Mouse (Mus musculus) intestine, embryonic 14.5 days (tissue): ENCODE data around the gene Cmip. TPM values are rescaled to one million over a fixed set of nuclear protein-coding genes. Genes with fewer than 3 reads are reported as not detected.
A peak's percentile ranks its signal among the peaks of the same experiment; 100 is the strongest.

Source experiments
- ATAC-seq: fragments of 200-750 bp; cut with Nextera tagmentation; replicated peaks from 2 replicates; pipeline ENCODE4 v1.8.0; 2017; ENCODE audit warnings: low read depth, moderate number of reproducible peaks, moderate TSS enrichment, moderate library complexity; ENCODE audit not compliant: low FRiP score, low TSS enrichment
- DNase-seq: peaks from one replicate; pipeline ENCODE4 v3.0.0-alpha.2; 2018; ENCODE audit warnings: low spot score
- H3K27ac ChIP-seq: fragments of 300-500 bp; sonication (generic); 2 replicates; pipeline ENCODE4 v1.5.1; 2014; ENCODE audit warnings: low read depth, mild to moderate bottlenecking, control low read depth
- H3K27me3 ChIP-seq: fragments of 300-500 bp; sonication (generic); replicated peaks from 2 replicates; pipeline ENCODE4 v1.6.1; 2014; ENCODE audit warnings: low read length, control low read depth; ENCODE audit not compliant: control insufficient read depth, insufficient read depth
- H3K36me3 ChIP-seq: fragments of 300-500 bp; sonication (generic); 2 replicates; pipeline ENCODE4 v1.6.1; 2014; ENCODE audit warnings: low read length, control low read depth; ENCODE audit not compliant: control insufficient read depth, insufficient read depth
- H3K4me1 ChIP-seq: fragments of 300-500 bp; sonication (generic); replicated peaks from 2 replicates; pipeline ENCODE4 v1.6.1; 2014; ENCODE audit warnings: low read length, control low read depth, mixed read lengths; ENCODE audit not compliant: control insufficient read depth, insufficient read depth
- H3K4me2 ChIP-seq: fragments of 300-500 bp; sonication (generic); 2 replicates; pipeline ENCODE4 v1.6.1; 2014; ENCODE audit warnings: low read length
- H3K4me3 ChIP-seq: fragments of 300-500 bp; sonication (generic); 2 replicates; pipeline ENCODE4 v1.5.1; 2014; ENCODE audit warnings: low read depth, low read length, control low read depth, mixed read lengths
- H3K9ac ChIP-seq: fragments of 300-500 bp; sonication (generic); 2 replicates; pipeline ENCODE4 v1.6.1; 2014; ENCODE audit warnings: mild to moderate bottlenecking, low read length
- H3K9me3 ChIP-seq: fragments of 300-500 bp; sonication (generic); 2 replicates; pipeline ENCODE4 v1.6.1; 2016; ENCODE audit warnings: low read length, control low read depth; ENCODE audit not compliant: control insufficient read depth
- WGBS: fragments of 180-500 bp; shearing (Covaris S2); extraction: QIAGEN DNeasy Blood & Tissue Kit; methylation state at CpG from one replicate; pipeline ENCODE4 v1.1.7; 2014; 5-methylcytosine and 5-hydroxymethylcytosine counted together
- polyA plus RNA-seq: library from polyadenylated mRNA; unstranded; fragments of >200 nt; fragmentation: Nextera tagmentation; extraction: Ambion mirVana; gene quantifications from 2 replicates; pipeline ENCODE4 v1.2.1, GENCODE M21; 2014

The Cmip gene
- polyA plus RNA-seq, 1 experiment from 2014 or later, result 22.4 TPM

GRCm38 (mm10) chr8:117361595-117362437 lies 105.0 kb downstream of the Cmip start:
- Histone ChIP-seq H3K27ac (peak overlapping the region; percentile 7; the same call in 1 of the 2 replicates), H3K4me1 (peaks cover 24% of the 10 kb centered on the region), H3K36me3 (no peaks in the 10 kb centered on the region), H3K9me3 (no peaks in the 10 kb centered on the region), H3K4me2 (no peak overlapping the region), H3K9ac (no peak overlapping the region), H3K4me3 (no peak overlapping the region), H3K27me3 (no peaks in the 10 kb centered on the region)
- WGBS, result 54% methylated on average over 12 of the region's 12 CpGs
- no peak for DNase-seq
- ATAC-seq, result peak; percentile 47

- Histone ChIP-seq H3K36me3 (no peaks in the 10 kb centered on the region), H3K27me3 (no peaks in the 10 kb centered on the region), H3K27ac (peak overlapping the region; percentile 3; the same call in 1 of the 2 replicates), H3K9me3 (no peaks in the 10 kb centered on the region), H3K4me2 (no peak overlapping the region), H3K9ac (no peak overlapping the region), H3K4me1 (peaks cover 24% of the 10 kb centered on the region), H3K4me3 (no peak overlapping the region)
- no peak for ATAC-seq
- no peak for DNase-seq
- WGBS, result 20% methylated on average over 2 of the region's 2 CpGs
Measured at GRCm38 (mm10) chr8:117362438-117362726, 105.5 kb downstream of the Cmip start.

- H3K36me3 ChIP-seq, result no peaks in the 10 kb centered on the region
- no peak overlapping the region for H3K4me3 ChIP-seq
- DNase-seq (no peak), ATAC-seq (no peak)
- 77% methylated on average over 10 of the region's 10 CpGs for WGBS
- H3K9ac ChIP-seq, result no peak overlapping the region
- H3K9me3 ChIP-seq, result no peaks in the 10 kb centered on the region
- peaks cover 32% of the 10 kb centered on the region for H3K4me1 ChIP-seq
- H3K4me2 ChIP-seq, result no peak overlapping the region
- no peak overlapping the region for H3K27ac ChIP-seq
- H3K27me3 ChIP-seq, result no peaks in the 10 kb centered on the region
Measured at GRCm38 (mm10) chr8:117363291-117363690, 106.4 kb downstream of the Cmip start.

- Histone ChIP-seq H3K4me1 (peaks cover 33% of the 10 kb centered on the region), H3K4me2 (no peak overlapping the region), H3K4me3 (no peak overlapping the region), H3K27ac (no peak overlapping the region), H3K9me3 (no peaks in the 10 kb centered on the region), H3K36me3 (no peaks in the 10 kb centered on the region), H3K27me3 (no peaks in the 10 kb centered on the region), H3K9ac (no peak overlapping the region)
- DNase-seq, result no peak
- no peak for ATAC-seq
- 89% methylated on average over 19 of the region's 19 CpGs for WGBS
Measured at GRCm38 (mm10) chr8:117364374-117365160, 107.7 kb downstream of the Cmip start.

- DNase-seq (no peak), ATAC-seq (no peak)
- WGBS, result 60% methylated on average over 7 of the region's 7 CpGs
- Histone ChIP-seq H3K4me1 (peaks cover 32% of the 10 kb centered on the region), H3K4me3 (no peak overlapping the region), H3K27ac (no peak overlapping the region), H3K9ac (no peak overlapping the region), H3K27me3 (no peaks in the 10 kb centered on the region), H3K4me2 (no peak overlapping the region), H3K9me3 (no peaks in the 10 kb centered on the region), H3K36me3 (no peaks in the 10 kb centered on the region)
Measured at GRCm38 (mm10) chr8:117366475-117366874, 109.6 kb downstream of the Cmip start.

- Histone ChIP-seq H3K9me3 (no peaks in the 10 kb centered on the region), H3K4me2 (no peak overlapping the region), H3K4me1 (peaks cover 31% of the 10 kb centered on the region), H3K27me3 (no peaks in the 10 kb centered on the region), H3K9ac (no peak overlapping the region), H3K27ac (no peak overlapping the region), H3K4me3 (no peak overlapping the region), H3K36me3 (no peaks in the 10 kb centered on the region)
- DNase-seq (no peak), ATAC-seq (no peak)
- 57% methylated on average over 8 of the region's 8 CpGs for WGBS
Measured at GRCm38 (mm10) chr8:117367441-117367840, 110.6 kb downstream of the Cmip start.

GRCm38 (mm10) chr8:117368781-117369180 lies 111.9 kb downstream of the Cmip start:
- ATAC-seq (no peak), DNase-seq (no peak)
- Histone ChIP-seq H3K4me3 (no peak overlapping the region), H3K9ac (no peak overlapping the region), H3K4me2 (no peak overlapping the region), H3K4me1 (peaks cover 25% of the 10 kb centered on the region), H3K9me3 (no peaks in the 10 kb centered on the region), H3K36me3 (no peaks in the 10 kb centered on the region), H3K27ac (no peak overlapping the region), H3K27me3 (no peaks in the 10 kb centered on the region)
- WGBS, result 80% methylated on average over 8 of the region's 8 CpGs

GRCm38 (mm10) chr8:117370009-117370408 lies 113.1 kb downstream of the Cmip start:
- peaks cover 25% of the 10 kb centered on the region for H3K4me1 ChIP-seq
- H3K27ac ChIP-seq, result no peak overlapping the region
- 75% methylated on average over 8 of the region's 8 CpGs for WGBS
- H3K4me3 ChIP-seq, result no peak overlapping the region
- no peaks in the 10 kb centered on the region for H3K9me3 ChIP-seq
- no peak overlapping the region for H3K9ac ChIP-seq
- no peak overlapping the region for H3K4me2 ChIP-seq
- ATAC-seq (no peak), DNase-seq (no peak)
- no peaks in the 10 kb centered on the region for H3K27me3 ChIP-seq
- no peaks in the 10 kb centered on the region for H3K36me3 ChIP-seq
